Mouse (Mus musculus) embryonic facial prominence, embryonic 15.5 days (tissue): ENCODE results near the gene 1110051M20Rik. TPM values are rescaled to one million over a fixed set of nuclear protein-coding genes. Genes with fewer than 3 reads are reported as not detected.

Experiments used
- ATAC-seq: fragments of 200-750 bp; cut with Nextera tagmentation; 2 replicates; pipeline ENCODE4 v1.8.0; 2017; ENCODE audit warnings: low read depth, moderate TSS enrichment; ENCODE audit not compliant: insufficient number of reproducible peaks, low FRiP score, low TSS enrichment
- H3K27ac ChIP-seq: fragments of 300-500 bp; sonication (generic); replicated peaks from 2 replicates; pipeline ENCODE4 v1.5.1; 2015; ENCODE audit warnings: mild to moderate bottlenecking, inconsistent platforms
- H3K27me3 ChIP-seq: fragments of 300-500 bp; sonication (generic); 2 replicates; pipeline ENCODE4 v1.6.1; 2015; ENCODE audit warnings: inconsistent platforms
- H3K36me3 ChIP-seq: fragments of 300-500 bp; sonication (generic); 2 replicates; pipeline ENCODE4 v1.6.1; 2015; ENCODE audit warnings: mild to moderate bottlenecking, inconsistent platforms
- H3K4me1 ChIP-seq: fragments of 300-500 bp; sonication (generic); 2 replicates; pipeline ENCODE4 v1.6.1; 2015; ENCODE audit warnings: inconsistent platforms
- H3K4me2 ChIP-seq: fragments of 300-500 bp; sonication (generic); replicated peaks from 2 replicates; pipeline ENCODE4 v1.6.1; 2015; ENCODE audit warnings: mild to moderate bottlenecking, inconsistent platforms
- H3K4me3 ChIP-seq: fragments of 300-500 bp; sonication (generic); replicated peaks from 2 replicates; pipeline ENCODE4 v1.5.1; 2015; ENCODE audit warnings: mild to moderate bottlenecking, inconsistent platforms
- H3K9ac ChIP-seq: fragments of 300-500 bp; sonication (generic); 2 replicates; pipeline ENCODE4 v1.6.1; 2015; ENCODE audit warnings: inconsistent platforms
- H3K9me3 ChIP-seq: fragments of 300-500 bp; sonication (generic); replicated peaks from 2 replicates; pipeline ENCODE4 v1.6.1; 2016; ENCODE audit warnings: inconsistent platforms
- WGBS: fragments of 180-500 bp; shearing (Covaris S2); methylation state at CpG from one replicate; pipeline ENCODE4 v1.1.7; 2015; 5-methylcytosine and 5-hydroxymethylcytosine counted together
- polyA plus RNA-seq: library from polyadenylated mRNA; unstranded; fragments of >200 nt; fragmentation: Nextera tagmentation; extraction: Ambion mirVana; gene quantifications from 2 replicates; pipeline ENCODE4 v1.2.1, GENCODE M21; 2015

Gene 1110051M20Rik
- polyA plus RNA-seq, 1 experiment from 2014 or later, result 68.0 TPM

- WGBS, result 85% methylated on average over 2 of the region's 2 CpGs
- ATAC-seq, result no peak
These were observed 142.7 kb downstream of the 1110051M20Rik start for GRCm38 (mm10) chr2:91301836-91302235.

GRCm38 (mm10) chr2:91300784-91301183 is 143.7 kb downstream of the 1110051M20Rik start:
- no peak overlapping the region for H3K4me3 ChIP-seq
- WGBS, result 78% methylated on average over 2 of the region's 2 CpGs
- no peak overlapping the region for H3K27ac ChIP-seq
- H3K4me2 ChIP-seq, result no peak overlapping the region
- H3K9me3 ChIP-seq, result no peaks in the 10 kb centered on the region
- no peak overlapping the region for H3K9ac ChIP-seq
- H3K27me3 ChIP-seq, result no peaks in the 10 kb centered on the region
- peaks cover 5% of the 10 kb centered on the region; the same call in 1 of the 2 replicates for H3K4me1 ChIP-seq
- ATAC-seq, result no peak
- H3K36me3 ChIP-seq, result 0 out of 2 replicates have a peak, but pooled peaks cover 3% of the 10 kb centered on the region

More at GRCm38 (mm10) chr2:91301836-91302235, 142.7 kb downstream of the 1110051M20Rik start:
- no peaks in the 10 kb centered on the region for H3K27me3 ChIP-seq
- 0 out of 2 replicates have a peak, but pooled peaks cover 3% of the 10 kb centered on the region for H3K36me3 ChIP-seq
- no peak overlapping the region for H3K9ac ChIP-seq
- no peak overlapping the region for H3K4me2 ChIP-seq
- H3K9me3 ChIP-seq, result no peaks in the 10 kb centered on the region
- no peak overlapping the region for H3K27ac ChIP-seq
- no peak overlapping the region for H3K4me3 ChIP-seq
- H3K4me1 ChIP-seq, result peaks cover 5% of the 10 kb centered on the region; the same call in 1 of the 2 replicates

GRCm38 (mm10) chr2:91299156-91299555 is 145.3 kb downstream of the 1110051M20Rik start:
- H3K9ac ChIP-seq, result no peak overlapping the region
- no peaks in the 10 kb centered on the region for H3K9me3 ChIP-seq
- ATAC-seq, result peak; percentile 81; the same call in 1 of the 2 replicates
- 0 out of 2 replicates have a peak, but pooled peaks cover under 1% of the 10 kb centered on the region for H3K36me3 ChIP-seq
- 60% methylated on average over 3 of the region's 3 CpGs for WGBS
- 0 out of 2 replicates have a peak overlapping the region, but pooled peaks have one; percentile 23 for H3K27ac ChIP-seq
- peaks cover 5% of the 10 kb centered on the region; the same call in 1 of the 2 replicates for H3K4me1 ChIP-seq
- H3K4me3 ChIP-seq, result no peak overlapping the region
- H3K27me3 ChIP-seq, result no peaks in the 10 kb centered on the region
- H3K4me2 ChIP-seq, result no peak overlapping the region

GRCm38 (mm10) chr2:91295895-91296294 is 148.6 kb downstream of the 1110051M20Rik start:
- Histone ChIP-seq H3K36me3 (no peaks in the 10 kb centered on the region), H3K4me3 (no peak overlapping the region), H3K4me2 (no peak overlapping the region), H3K9me3 (no peaks in the 10 kb centered on the region), H3K27ac (no peak overlapping the region), H3K4me1 (peaks cover 15% of the 10 kb centered on the region), H3K27me3 (no peaks in the 10 kb centered on the region), H3K9ac (no peak overlapping the region)
- 84% methylated on average over 5 of the region's 5 CpGs for WGBS
- ATAC-seq, result no peak

- H3K9me3 ChIP-seq, result no peaks in the 10 kb centered on the region
- no peak overlapping the region for H3K4me2 ChIP-seq
- no peaks in the 10 kb centered on the region for H3K27me3 ChIP-seq
- ATAC-seq, result no peak
- H3K36me3 ChIP-seq, result no peaks in the 10 kb centered on the region
- peaks cover 17% of the 10 kb centered on the region for H3K4me1 ChIP-seq
- H3K9ac ChIP-seq, result no peak overlapping the region
- WGBS, result 94% methylated on average over 3 of the region's 3 CpGs
- H3K27ac ChIP-seq, result no peak overlapping the region
- no peak overlapping the region for H3K4me3 ChIP-seq
These were observed 150.3 kb downstream of the 1110051M20Rik start for GRCm38 (mm10) chr2:91294226-91294625.

- peak; percentile 56; the same call in 1 of the 2 replicates for ATAC-seq
- Histone ChIP-seq H3K4me3 (no peak overlapping the region), H3K9me3 (no peaks in the 10 kb centered on the region), H3K4me2 (no peak overlapping the region), H3K4me1 (peaks cover 13% of the 10 kb centered on the region), H3K27ac (peak overlapping the region; percentile 58), H3K9ac (no peak overlapping the region), H3K27me3 (no peaks in the 10 kb centered on the region), H3K36me3 (no peaks in the 10 kb centered on the region)
- WGBS, result 34% methylated on average over 12 of the region's 12 CpGs
These were observed 153.1 kb downstream of the 1110051M20Rik start for GRCm38 (mm10) chr2:91291197-91292007.

- ATAC-seq, result no peak
- no peaks in the 10 kb centered on the region for H3K36me3 ChIP-seq
- H3K27me3 ChIP-seq, result no peaks in the 10 kb centered on the region
- H3K4me1 ChIP-seq, result peaks cover 16% of the 10 kb centered on the region
- no peaks in the 10 kb centered on the region for H3K9me3 ChIP-seq
- H3K4me2 ChIP-seq, result no peak overlapping the region
- WGBS, result 47% methylated on average over 6 of the region's 6 CpGs
- H3K27ac ChIP-seq, result no peak overlapping the region
- no peak overlapping the region for H3K9ac ChIP-seq
- no peak overlapping the region for H3K4me3 ChIP-seq
These were observed 156.9 kb downstream of the 1110051M20Rik start for GRCm38 (mm10) chr2:91287563-91287962.

GRCm38 (mm10) chr2:91285885-91286505 is 158.5 kb downstream of the 1110051M20Rik start:
- H3K9me3 ChIP-seq, result no peaks in the 10 kb centered on the region
- no peaks in the 10 kb centered on the region for H3K36me3 ChIP-seq
- H3K27me3 ChIP-seq, result no peaks in the 10 kb centered on the region
- WGBS, result 15% methylated on average over 7 of the region's 7 CpGs
- H3K4me2 ChIP-seq, result no peak overlapping the region
- no peak for ATAC-seq
- no peak overlapping the region for H3K4me3 ChIP-seq
- H3K27ac ChIP-seq, result no peak overlapping the region
- peaks cover 7% of the 10 kb centered on the region for H3K4me1 ChIP-seq
- no peak overlapping the region for H3K9ac ChIP-seq

GRCm38 (mm10) chr2:91284375-91285199 is 159.9 kb downstream of the 1110051M20Rik start:
- no peak overlapping the region for H3K9ac ChIP-seq
- H3K4me1 ChIP-seq, result 0 out of 2 replicates have a peak, but pooled peaks cover 3% of the 10 kb centered on the region
- no peak for ATAC-seq

GRCm38 (mm10) chr2:91283972-91284371 is 160.5 kb downstream of the 1110051M20Rik start:
- H3K4me3 ChIP-seq, result no peak overlapping the region
- WGBS, result 71% methylated on average over 3 of the region's 3 CpGs
- no peak overlapping the region for H3K4me2 ChIP-seq
- H3K27me3 ChIP-seq, result no peaks in the 10 kb centered on the region
- no peaks in the 10 kb centered on the region for H3K9me3 ChIP-seq
- H3K36me3 ChIP-seq, result no peaks in the 10 kb centered on the region
- no peak overlapping the region for H3K27ac ChIP-seq
- ATAC-seq, result no peak
- 0 out of 2 replicates have a peak, but pooled peaks cover 3% of the 10 kb centered on the region for H3K4me1 ChIP-seq
- no peak overlapping the region for H3K9ac ChIP-seq

More at GRCm38 (mm10) chr2:91284375-91285199, 159.9 kb downstream of the 1110051M20Rik start:
- Histone ChIP-seq H3K4me3 (no peak overlapping the region), H3K9me3 (no peaks in the 10 kb centered on the region), H3K36me3 (no peaks in the 10 kb centered on the region), H3K27me3 (no peaks in the 10 kb centered on the region), H3K27ac (no peak overlapping the region; the same call in 1 of the 2 replicates), H3K4me2 (no peak overlapping the region)
- WGBS, result 60% methylated on average over 13 of the region's 13 CpGs
